ENCODE assay signal across 8 mouse cellular contexts in the genomic region with DNA sequence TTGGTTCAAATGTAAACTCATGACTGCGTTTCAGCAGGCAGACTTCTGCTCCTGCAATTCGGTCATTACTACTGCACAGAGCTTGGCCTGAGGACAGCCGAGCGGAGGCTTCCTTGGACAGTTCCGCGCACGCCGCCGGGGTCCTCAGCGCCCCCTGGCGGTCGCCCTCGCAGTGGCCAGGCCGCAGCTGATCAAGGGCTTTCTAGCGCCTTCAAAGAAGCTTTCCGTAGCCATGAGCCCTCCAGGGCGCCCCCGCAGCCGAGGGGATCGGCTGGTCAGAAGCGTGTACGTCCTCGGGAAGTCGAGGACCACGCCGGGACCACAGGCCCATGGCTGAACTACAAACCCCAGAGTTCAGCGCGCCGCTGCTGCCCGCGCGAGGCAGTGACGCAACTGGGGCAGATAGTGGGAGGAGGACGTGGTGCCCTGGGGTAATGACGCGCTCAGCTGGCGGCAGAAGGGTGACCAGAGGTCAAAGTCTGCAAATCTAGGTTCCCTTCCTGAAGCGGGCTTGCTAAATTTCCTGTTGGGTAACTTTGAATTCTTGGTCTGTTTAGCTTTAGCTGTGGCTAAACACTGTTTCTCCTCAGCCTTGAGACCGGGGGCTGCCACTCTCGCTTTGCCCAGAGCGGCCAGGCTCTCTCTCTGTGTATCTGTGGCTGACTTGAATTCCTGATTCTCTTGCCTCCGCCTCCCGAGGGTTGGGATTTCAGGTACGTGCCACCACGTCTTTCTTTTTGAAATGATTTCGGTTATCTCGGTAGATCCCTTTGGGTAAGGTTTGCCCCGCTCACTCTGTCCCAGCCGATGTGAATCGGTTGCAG. TPM values are rescaled to one million over a fixed set of nuclear protein-coding genes. Genes with fewer than 3 reads are reported as not detected.
A peak's percentile ranks its signal among the peaks of the same experiment; 100 is the strongest.
DNase-seq lines count a peak whose midpoint lies in the region; ATAC-seq and TF ChIP-seq lines count a peak whose summit lies in the region.

No protein-coding gene starts in this region.

- H3K27me3 ChIP-seq in forebrain, embryonic 14.5 days (replicated peaks; ENCODE audit: control insufficient read depth, insufficient read depth, low read length) = no peaks in the 10 kb centered on the region
- H3K27me3 ChIP-seq in liver, postnatal 0 days (ENCODE audit: insufficient read depth, low read length) = no peaks in the 10 kb centered on the region
- no peaks in the 10 kb centered on the region for H3K27me3 ChIP-seq in neural tube, embryonic 13.5 days

- peak; percentile 98 for ATAC-seq in forebrain, embryonic 14.5 days
- peak; percentile 91 for ATAC-seq in liver, postnatal 0 days
- ATAC-seq in neural tube, embryonic 13.5 days (ENCODE audit: low read depth) = peak; percentile 97

- no peak overlapping the region for H3K27ac ChIP-seq in ES-E14 (ENCODE audit: insufficient read depth, low read depth, low read length, poor library complexity, severe bottlenecking)
- H3K27ac ChIP-seq in forebrain, embryonic 14.5 days (ENCODE audit: low read depth, low read length) = peak overlapping the region; percentile 72
- H3K27ac ChIP-seq in liver, postnatal 0 days (ENCODE audit: low read depth) = peak overlapping the region; percentile 91
- peak overlapping the region; percentile 93 for H3K27ac ChIP-seq in neural tube, embryonic 13.5 days (replicated peaks)

- in situ Hi-C loops in ES-E14 (cut with MboI; ENCODE audit: low sequenced_read_pairs in 2 of 2, unreplicated experiment in 2 of 2) = no loop called here

- intact Hi-C loops in heart, postnatal 14 days (cut with DNase I) = loop anchor here (2.0 kb wide), 2 partner anchors 29 to 115 kb away; partner anchors contain the start of gene Cenpb

- TF ChIP-seq CTCF in liver, postnatal 0 days (IDR thresholded peaks at IDR 0.05; ENCODE audit: low read depth) = peak; percentile 100

- H3K4me1 ChIP-seq in ES-E14 (ENCODE audit: control insufficient read depth in 2 of 2, insufficient read depth in 2 of 2, low read length in 2 of 2, poor library complexity in 1 of 2) = peaks cover 5 to 12% of the 10 kb centered on the region in 2 experiments; a peak in 2 of 4 replicates
- H3K4me1 ChIP-seq in forebrain, embryonic 14.5 days (ENCODE audit: control insufficient read depth, insufficient read depth, low read length) = peaks cover 10% of the 10 kb centered on the region
- H3K4me1 ChIP-seq in liver, postnatal 0 days (ENCODE audit: insufficient read depth) = peaks cover 70% of the 10 kb centered on the region
- peaks cover 21% of the 10 kb centered on the region for H3K4me1 ChIP-seq in neural tube, embryonic 13.5 days (replicated peaks)

- DNase-seq in ES-E14 (ENCODE audit: low read depth, low spot score) = peak; percentile 85
- DNase-seq in cerebellum, adult 11 months = peak; percentile 93
- peak; percentile 95 for DNase-seq in forebrain, embryonic 14.5 days (ENCODE audit: low spot score)
- DNase-seq in heart, postnatal 14 days = peak; percentile 96 to 98
- peak; percentile 97 for DNase-seq in layer of hippocampus, adult 11-12 months (ENCODE audit: low spot score)
- DNase-seq in liver, postnatal 0 days = peak; percentile 97
- DNase-seq in telencephalon, adult 2 months (ENCODE audit: low read depth, low spot score) = peak; percentile 91

- no peaks in the 10 kb centered on the region for H3K9me3 ChIP-seq in ES-E14 (ENCODE audit: control insufficient read depth, insufficient read depth, low read depth, low read length)
- no peaks in the 10 kb centered on the region for H3K9me3 ChIP-seq in forebrain, embryonic 14.5 days (replicated peaks; ENCODE audit: control insufficient read depth, low read length)
- H3K9me3 ChIP-seq in liver, postnatal 0 days (ENCODE audit: low read length) = no peaks in the 10 kb centered on the region
- H3K9me3 ChIP-seq in neural tube, embryonic 13.5 days = no peaks in the 10 kb centered on the region

- TF ChIP-seq EP300 in liver, postnatal 0 days (IDR thresholded peaks at IDR 0.05; ENCODE audit: low read depth) = 0 out of 2 replicates have a peak, but pooled peaks have one; percentile 65

- H3K4me2 ChIP-seq in forebrain, embryonic 14.5 days (ENCODE audit: low read length) = peak overlapping the region; percentile 50
- peak overlapping the region; percentile 70 for H3K4me2 ChIP-seq in liver, postnatal 0 days (ENCODE audit: low read depth, low read length)
- H3K4me2 ChIP-seq in neural tube, embryonic 13.5 days = peak overlapping the region; percentile 56

- WGBS in forebrain, embryonic 14.5 days = 2% methylated on average over 50 of the region's 50 CpGs
- WGBS in liver, postnatal 0 days (ENCODE audit: insufficient replicate concordance) = 1% methylated on average over 50 of the region's 50 CpGs
- WGBS in neural tube, embryonic 13.5 days = 2% methylated on average over 50 of the region's 50 CpGs

- no peaks in the 10 kb centered on the region for H3K36me3 ChIP-seq in ES-E14 (ENCODE audit: control insufficient read depth, insufficient read depth, low read length, poor library complexity, severe bottlenecking)
- H3K36me3 ChIP-seq in forebrain, embryonic 14.5 days (ENCODE audit: control insufficient read depth, insufficient read depth, low read length) = peaks cover 11% of the 10 kb centered on the region; the same call in 1 of the 2 replicates
- peaks cover 10% of the 10 kb centered on the region for H3K36me3 ChIP-seq in liver, postnatal 0 days (replicated peaks; ENCODE audit: insufficient read depth, low read length)
- H3K36me3 ChIP-seq in neural tube, embryonic 13.5 days = peaks cover 18% of the 10 kb centered on the region

- H3K9ac ChIP-seq in ES-E14 (ENCODE audit: insufficient read depth, low read depth, low read length, poor library complexity, severe bottlenecking) = peak overlapping the region; percentile 79
- peak overlapping the region; percentile 74 for H3K9ac ChIP-seq in forebrain, embryonic 14.5 days (ENCODE audit: low read length)
- H3K9ac ChIP-seq in liver, postnatal 0 days (replicated peaks) = peak overlapping the region; percentile 74
- H3K9ac ChIP-seq in neural tube, embryonic 13.5 days = peak overlapping the region; percentile 84

- peak overlapping the region; percentile 73 to 95 for H3K4me3 ChIP-seq in ES-E14 (ENCODE audit: insufficient read depth in 1 of 2, low read depth in 1 of 2, low read length in 2 of 2, poor library complexity in 1 of 2, severe bottlenecking in 1 of 2)
- peak overlapping the region; percentile 49 for H3K4me3 ChIP-seq in forebrain, embryonic 14.5 days (ENCODE audit: low read depth, low read length)
- peak overlapping the region; percentile 69 for H3K4me3 ChIP-seq in liver, postnatal 0 days (ENCODE audit: low read depth, low read length)
- peak overlapping the region; percentile 60 for H3K4me3 ChIP-seq in neural tube, embryonic 13.5 days

TF ChIP-seq in ES-E14, 5 proteins besides CTCF, POLR2A, EP300 and RAD21:
- TF ChIP-seq HCFC1 (IDR thresholded peaks at IDR 0.05; ENCODE audit: borderline replicate concordance, insufficient read depth, low read length) = peak; percentile 98
- TF ChIP-seq ZC3H11A (IDR thresholded peaks at IDR 0.05; ENCODE audit: borderline replicate concordance, low read depth, low read length) = peak; percentile 1; the same call in 1 of the 2 replicates
- TF ChIP-seq ZNF384 (IDR thresholded peaks at IDR 0.05; ENCODE audit: low read depth, low read length) = no peak

RNA-seq across cellular contexts. Expression of gene Ap5s1, which starts 3.3 kb away (rescaled TPM):
- total RNA-seq in ES-E14 (2012; rRNA removed) = 7.9 and 8.7 TPM in 2 replicates
- 29.9 and 30.3 TPM in 2 replicates for polyA plus RNA-seq in forebrain, embryonic 14.5 days (2014; fragmentation: Nextera tagmentation; extraction: Ambion mirVana)
- total RNA-seq in heart, postnatal 14 days (2021) = 10 to 100 TPM; 37.3 to 40.8 TPM
- 19.5 TPM in 2 replicates for polyA plus RNA-seq in liver, postnatal 0 days (2015; fragmentation: Nextera tagmentation; extraction: Ambion mirVana)
- 30.9 and 39.7 TPM in 2 replicates for polyA plus RNA-seq in neural tube, embryonic 13.5 days (2015; fragmentation: Nextera tagmentation; extraction: Ambion mirVana)

RNA-seq across cellular contexts. Expression of gene Spef1, which starts 23.1 kb away (rescaled TPM):
- 1.5 and 1.6 TPM in 2 replicates for total RNA-seq in ES-E14 (2012; rRNA removed)
- 10.1 and 11.8 TPM in 2 replicates for polyA plus RNA-seq in forebrain, embryonic 14.5 days (2014; fragmentation: Nextera tagmentation; extraction: Ambion mirVana)
- 1 to 10 TPM; 7.6 to 8.3 TPM for total RNA-seq in heart, postnatal 14 days (2021)
- polyA plus RNA-seq in liver, postnatal 0 days (2015; fragmentation: Nextera tagmentation; extraction: Ambion mirVana) = 0.59 and 0.65 TPM in 2 replicates
- polyA plus RNA-seq in neural tube, embryonic 13.5 days (2015; fragmentation: Nextera tagmentation; extraction: Ambion mirVana) = 6.9 and 7.9 TPM in 2 replicates

RNA-seq across cellular contexts. Expression of gene Cdc25b, which starts 23.4 kb away (rescaled TPM):
- 9.7 and 16.4 TPM in 2 replicates for total RNA-seq in ES-E14 (2012; rRNA removed)
- 30.0 and 32.0 TPM in 2 replicates for polyA plus RNA-seq in forebrain, embryonic 14.5 days (2014; fragmentation: Nextera tagmentation; extraction: Ambion mirVana)
- 10 to 100 TPM; 12.2 to 14.4 TPM for total RNA-seq in heart, postnatal 14 days (2021)
- 67.6 and 77.7 TPM in 2 replicates for polyA plus RNA-seq in liver, postnatal 0 days (2015; fragmentation: Nextera tagmentation; extraction: Ambion mirVana)
- 32.5 and 40.3 TPM in 2 replicates for polyA plus RNA-seq in neural tube, embryonic 13.5 days (2015; fragmentation: Nextera tagmentation; extraction: Ambion mirVana)

RNA-seq across cellular contexts. Expression of gene Mavs, which starts 23.7 kb away (rescaled TPM):
- total RNA-seq in ES-E14 (2012; rRNA removed) = 11.4 and 12.7 TPM in 2 replicates
- 6.5 and 6.6 TPM in 2 replicates for polyA plus RNA-seq in forebrain, embryonic 14.5 days (2014; fragmentation: Nextera tagmentation; extraction: Ambion mirVana)
- 10 to 100 TPM; 52.1 to 54.8 TPM for total RNA-seq in heart, postnatal 14 days (2021)
- polyA plus RNA-seq in liver, postnatal 0 days (2015; fragmentation: Nextera tagmentation; extraction: Ambion mirVana) = 21.2 and 22.1 TPM in 2 replicates
- 5.9 and 7.0 TPM in 2 replicates for polyA plus RNA-seq in neural tube, embryonic 13.5 days (2015; fragmentation: Nextera tagmentation; extraction: Ambion mirVana)

RNA-seq across cellular contexts. Expression of gene Cenpb, which starts 30.3 kb away (rescaled TPM):
- total RNA-seq in ES-E14 (2012; rRNA removed) = 30.0 and 38.5 TPM in 2 replicates
- 9.3 and 9.7 TPM in 2 replicates for polyA plus RNA-seq in forebrain, embryonic 14.5 days (2014; fragmentation: Nextera tagmentation; extraction: Ambion mirVana)
- 10 to 100 TPM; 60.6 to 61.0 TPM for total RNA-seq in heart, postnatal 14 days (2021)
- 4.2 and 4.8 TPM in 2 replicates for polyA plus RNA-seq in liver, postnatal 0 days (2015; fragmentation: Nextera tagmentation; extraction: Ambion mirVana)
- polyA plus RNA-seq in neural tube, embryonic 13.5 days (2015; fragmentation: Nextera tagmentation; extraction: Ambion mirVana) = 12.6 and 12.7 TPM in 2 replicates
